Mouse (Mus musculus): ENCODE results near the gene Cdc42bpa. TPM values are rescaled to one million over a fixed set of nuclear protein-coding genes. Genes with fewer than 3 reads are reported as not detected.

The Cdc42bpa gene
- polyA plus RNA-seq, 2 experiments = 8.1 to 9.1 TPM

- WGBS (ENCODE audit: insufficient replicate concordance) = 64% methylated on average over 3 of the region's 3 CpGs
- Histone ChIP-seq H3K27ac (no peak overlapping the region), H3K4me2 (ENCODE audit: low read depth) (no peak overlapping the region), H3K27me3 (ENCODE audit: control insufficient read depth, insufficient read depth, low read length) (no peaks in the 10 kb centered on the region), H3K36me3 (replicated peaks; ENCODE audit: control insufficient read depth, insufficient read depth, low read depth) (no peaks in the 10 kb centered on the region), H3K4me1 (replicated peaks; ENCODE audit: control insufficient read depth in 2 of 2, insufficient read depth in 2 of 2, low read length in 1 of 2) (peaks cover 5 to 18% of the 10 kb centered on the region in 2 experiments), H3K4me3 (ENCODE audit: insufficient read depth in 1 of 2, low read depth in 2 of 2, low read length in 2 of 2) (no peak overlapping the region), H3K9me3 (ENCODE audit: control insufficient read depth, low read length) (no peaks in the 10 kb centered on the region), H3K9ac (replicated peaks) (no peak overlapping the region)
- ATAC-seq (ENCODE audit: insufficient read depth) (peak; percentile 52), DNase-seq (ENCODE audit: low read depth in 3 of 3, low spot score in 3 of 3) (peak in 2 of 3 experiments; percentile 9 to 22)
- TF ChIP-seq EP300 (IDR thresholded peaks at IDR 0.05; ENCODE audit: low read depth) = no peak
- TF ChIP-seq CTCF (IDR thresholded peaks at IDR 0.05; ENCODE audit: low read depth) = no peak
Observed at GRCm38 (mm10) chr1:180182731-180183130, 222.5 kb downstream of the Cdc42bpa start.

- Histone ChIP-seq H3K4me1 (replicated peaks; ENCODE audit: control insufficient read depth in 2 of 2, insufficient read depth in 2 of 2, low read length in 1 of 2) (peaks cover 5 to 18% of the 10 kb centered on the region in 2 experiments), H3K4me3 (ENCODE audit: insufficient read depth in 1 of 2, low read depth in 2 of 2, low read length in 2 of 2) (no peak overlapping the region), H3K4me2 (ENCODE audit: low read depth) (no peak overlapping the region), H3K9ac (replicated peaks) (no peak overlapping the region), H3K36me3 (replicated peaks; ENCODE audit: control insufficient read depth, insufficient read depth, low read depth) (no peaks in the 10 kb centered on the region), H3K27ac (no peak overlapping the region), H3K27me3 (ENCODE audit: control insufficient read depth, insufficient read depth, low read length) (no peaks in the 10 kb centered on the region), H3K9me3 (ENCODE audit: control insufficient read depth, low read length) (no peaks in the 10 kb centered on the region)
- TF ChIP-seq EP300 (IDR thresholded peaks at IDR 0.05; ENCODE audit: low read depth) (no peak), CTCF (IDR thresholded peaks at IDR 0.05; ENCODE audit: low read depth) (no peak)
- ATAC-seq (ENCODE audit: insufficient read depth) (no peak), DNase-seq (ENCODE audit: low read depth in 3 of 3, low spot score in 3 of 3) (no peak)
- 62% methylated on average over 6 of the region's 6 CpGs for WGBS (ENCODE audit: insufficient replicate concordance)
Observed at GRCm38 (mm10) chr1:180183525-180184159, 223.4 kb downstream of the Cdc42bpa start.

GRCm38 (mm10) chr1:180184768-180185167 lies 224.5 kb downstream of the Cdc42bpa start:
- Histone ChIP-seq H3K27me3 (ENCODE audit: control insufficient read depth, insufficient read depth, low read length) (no peaks in the 10 kb centered on the region), H3K4me3 (ENCODE audit: insufficient read depth in 1 of 2, low read depth in 2 of 2, low read length in 2 of 2) (no peak overlapping the region), H3K9me3 (ENCODE audit: control insufficient read depth, low read length) (no peaks in the 10 kb centered on the region), H3K36me3 (replicated peaks; ENCODE audit: control insufficient read depth, insufficient read depth, low read depth) (no peaks in the 10 kb centered on the region), H3K27ac (no peak overlapping the region), H3K4me2 (ENCODE audit: low read depth) (no peak overlapping the region; the same call in 1 of the 2 replicates), H3K9ac (replicated peaks) (no peak overlapping the region), H3K4me1 (replicated peaks; ENCODE audit: control insufficient read depth in 2 of 2, insufficient read depth in 2 of 2, low read length in 1 of 2) (peaks cover 5 to 18% of the 10 kb centered on the region in 2 experiments)
- DNase-seq (ENCODE audit: low read depth in 3 of 3, low spot score in 3 of 3) (no peak), ATAC-seq (ENCODE audit: insufficient read depth) (peak; percentile 66; the same call in 1 of the 2 replicates)
- WGBS (ENCODE audit: insufficient replicate concordance) = 12% methylated on average over 7 of the region's 7 CpGs
- no peak for TF ChIP-seq EP300 (IDR thresholded peaks at IDR 0.05; ENCODE audit: low read depth)
- TF ChIP-seq CTCF (IDR thresholded peaks at IDR 0.05; ENCODE audit: low read depth) = no peak

GRCm38 (mm10) chr1:180185877-180186276 lies 225.6 kb downstream of the Cdc42bpa start:
- TF ChIP-seq CTCF (IDR thresholded peaks at IDR 0.05; ENCODE audit: low read depth) (0 out of 2 replicates have a peak, but pooled peaks have one; percentile 13), EP300 (IDR thresholded peaks at IDR 0.05; ENCODE audit: low read depth) (no peak)
- no peak overlapping the region for H3K4me3 ChIP-seq (ENCODE audit: insufficient read depth in 1 of 2, low read depth in 2 of 2, low read length in 2 of 2)
- H3K4me1 ChIP-seq (replicated peaks; ENCODE audit: control insufficient read depth in 2 of 2, insufficient read depth in 2 of 2, low read length in 1 of 2) = peaks cover 5 to 18% of the 10 kb centered on the region in 2 experiments
- H3K4me2 ChIP-seq (ENCODE audit: low read depth) = no peak overlapping the region
- no peak for ATAC-seq (ENCODE audit: insufficient read depth)
- no peaks in the 10 kb centered on the region for H3K36me3 ChIP-seq (replicated peaks; ENCODE audit: control insufficient read depth, insufficient read depth, low read depth)
- DNase-seq (ENCODE audit: low read depth in 3 of 3, low spot score in 3 of 3) = no peak
- no peaks in the 10 kb centered on the region for H3K9me3 ChIP-seq (ENCODE audit: control insufficient read depth, low read length)
- no peak overlapping the region for H3K27ac ChIP-seq
- WGBS (ENCODE audit: insufficient replicate concordance) = 53% methylated on average over 5 of the region's 5 CpGs
- no peaks in the 10 kb centered on the region for H3K27me3 ChIP-seq (ENCODE audit: control insufficient read depth, insufficient read depth, low read length)
- no peak overlapping the region for H3K9ac ChIP-seq (replicated peaks)

GRCm38 (mm10) chr1:180186371-180186770 lies 226.1 kb downstream of the Cdc42bpa start:
- no peak overlapping the region for H3K4me2 ChIP-seq (ENCODE audit: low read depth)
- no peak overlapping the region for H3K9ac ChIP-seq (replicated peaks)
- no peaks in the 10 kb centered on the region for H3K36me3 ChIP-seq (replicated peaks; ENCODE audit: control insufficient read depth, insufficient read depth, low read depth)
- 62% methylated on average over 3 of the region's 3 CpGs for WGBS (ENCODE audit: insufficient replicate concordance)
- ATAC-seq (ENCODE audit: insufficient read depth) = no peak
- no peak for DNase-seq (ENCODE audit: low read depth in 3 of 3, low spot score in 3 of 3)
- no peak overlapping the region for H3K27ac ChIP-seq
- H3K4me3 ChIP-seq (ENCODE audit: insufficient read depth in 1 of 2, low read depth in 2 of 2, low read length in 2 of 2) = no peak overlapping the region
- H3K9me3 ChIP-seq (ENCODE audit: control insufficient read depth, low read length) = no peaks in the 10 kb centered on the region
- H3K27me3 ChIP-seq (ENCODE audit: control insufficient read depth, insufficient read depth, low read length) = no peaks in the 10 kb centered on the region
- peaks cover 5 to 18% of the 10 kb centered on the region in 2 experiments for H3K4me1 ChIP-seq (replicated peaks; ENCODE audit: control insufficient read depth in 2 of 2, insufficient read depth in 2 of 2, low read length in 1 of 2)
- TF ChIP-seq CTCF (IDR thresholded peaks at IDR 0.05; ENCODE audit: low read depth) (no peak), EP300 (IDR thresholded peaks at IDR 0.05; ENCODE audit: low read depth) (no peak)
